Mouse (Mus musculus) neural tube, embryonic 14.5 days (tissue): ENCODE data around the gene Dusp5. TPM values are rescaled to one million over a fixed set of nuclear protein-coding genes. Genes with fewer than 3 reads are reported as not detected.

Experiments
- ATAC-seq: fragments of 200-750 bp; cut with Nextera tagmentation; 2 replicates; pipeline ENCODE4 v1.8.0; 2017; ENCODE audit warnings: low read depth, mild to moderate bottlenecking, moderate TSS enrichment, moderate library complexity
- H3K27ac ChIP-seq: fragments of 300-500 bp; sonication (generic); 2 replicates; pipeline ENCODE4 v1.5.1; 2014; ENCODE audit warnings: low read depth, mild to moderate bottlenecking, control low read depth, low read length, moderate library complexity, mixed read lengths
- H3K27me3 ChIP-seq: fragments of 300-500 bp; sonication (generic); 2 replicates; pipeline ENCODE4 v1.6.1; 2014; ENCODE audit warnings: low read length; ENCODE audit not compliant: control insufficient read depth, insufficient read depth
- H3K36me3 ChIP-seq: fragments of 300-500 bp; sonication (generic); 2 replicates; pipeline ENCODE4 v1.6.1; 2014; ENCODE audit warnings: low read length, mixed read lengths; ENCODE audit not compliant: control insufficient read depth, insufficient read depth
- H3K4me1 ChIP-seq: fragments of 300-500 bp; sonication (generic); 2 replicates; pipeline ENCODE4 v1.6.1; 2014; ENCODE audit warnings: low read length; ENCODE audit not compliant: control insufficient read depth, insufficient read depth
- H3K4me2 ChIP-seq: fragments of 300-500 bp; sonication (generic); 2 replicates; pipeline ENCODE4 v1.6.1; 2014; ENCODE audit warnings: mild to moderate bottlenecking, low read depth, low read length, control low read depth
- H3K4me3 ChIP-seq: fragments of 300-500 bp; sonication (generic); 2 replicates; pipeline ENCODE4 v1.5.1; 2014; ENCODE audit warnings: low read depth, low read length, control low read depth, mixed read lengths
- H3K9ac ChIP-seq: fragments of 300-500 bp; sonication (generic); replicated peaks from 2 replicates; pipeline ENCODE4 v1.6.1; 2014; ENCODE audit warnings: low read depth, mild to moderate bottlenecking, control low read depth, low read length, mixed read lengths
- H3K9me3 ChIP-seq: fragments of 300-500 bp; sonication (generic); 2 replicates; pipeline ENCODE4 v1.6.1; 2016; ENCODE audit warnings: low read length; ENCODE audit not compliant: control insufficient read depth
- WGBS: fragments of 180-500 bp; shearing (Covaris S2); extraction: QIAGEN DNeasy Blood & Tissue Kit; methylation state at CpG from one replicate; pipeline ENCODE4 v1.1.7; 2014; 5-methylcytosine and 5-hydroxymethylcytosine counted together
- polyA plus RNA-seq: library from polyadenylated mRNA; unstranded; fragments of >200 nt; fragmentation: Nextera tagmentation; extraction: Ambion mirVana; gene quantifications from 2 replicates; pipeline ENCODE4 v1.2.1, GENCODE M21; 2014

Gene Dusp5
- polyA plus RNA-seq, 1 experiment from 2014 or later: 2.4 TPM

DNA sequence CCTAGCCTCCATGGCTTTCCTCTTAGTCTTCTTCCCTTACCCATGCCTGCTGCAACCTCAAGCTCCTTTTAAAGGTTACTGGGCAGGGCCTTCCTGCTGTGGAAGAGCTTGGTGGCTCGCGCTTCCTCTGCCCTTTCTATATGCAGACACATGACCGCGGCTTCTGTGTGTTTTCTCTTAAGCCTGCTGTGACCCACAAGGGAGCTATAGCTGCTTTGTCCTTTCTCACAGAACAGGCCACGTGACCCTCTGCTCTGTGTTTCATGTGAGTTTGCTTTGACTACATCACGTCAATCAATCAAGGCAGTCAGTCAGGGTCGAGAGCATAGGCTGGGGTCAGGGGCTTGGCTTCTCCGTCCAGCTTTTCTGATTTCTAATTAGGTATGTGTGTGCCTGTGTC is 18.7 kb downstream of the Dusp5 start:
- Histone ChIP-seq H3K4me3 (no peak overlapping the region), H3K36me3 (no peaks in the 10 kb centered on the region), H3K9me3 (no peaks in the 10 kb centered on the region), H3K27ac (no peak overlapping the region), H3K4me2 (no peak overlapping the region), H3K27me3 (no peaks in the 10 kb centered on the region), H3K9ac (no peak overlapping the region), H3K4me1 (no peaks in the 10 kb centered on the region)
- ATAC-seq: no peak
- WGBS: 22% methylated on average over 8 of the region's 8 CpGs

DNA sequence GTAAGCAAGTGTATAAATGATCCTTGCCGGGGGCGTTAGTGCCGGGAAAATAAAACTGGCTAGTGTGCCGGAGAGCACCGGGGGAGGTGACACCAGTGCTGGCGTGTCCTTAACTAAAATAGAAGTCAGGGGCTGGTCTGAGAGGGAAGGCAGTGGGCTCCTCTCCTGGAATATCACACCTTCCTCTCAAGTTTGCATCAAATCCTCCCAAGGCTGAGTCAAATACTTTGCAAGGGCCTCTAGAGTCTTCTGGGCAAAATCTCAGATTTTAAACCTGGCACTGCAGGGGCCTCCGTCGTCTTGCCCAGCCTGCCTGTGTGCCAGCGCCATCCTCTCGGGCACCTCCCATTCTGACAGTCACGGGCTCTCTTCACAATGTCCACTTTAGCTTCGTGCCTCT is 22.1 kb downstream of the Dusp5 start:
- Histone ChIP-seq H3K9ac (no peak overlapping the region), H3K27ac (no peak overlapping the region), H3K4me3 (no peak overlapping the region), H3K36me3 (no peaks in the 10 kb centered on the region), H3K4me1 (no peaks in the 10 kb centered on the region), H3K27me3 (no peaks in the 10 kb centered on the region), H3K9me3 (no peaks in the 10 kb centered on the region), H3K4me2 (no peak overlapping the region)
- ATAC-seq: no peak
- WGBS: 85% methylated on average over 12 of the region's 12 CpGs

DNA sequence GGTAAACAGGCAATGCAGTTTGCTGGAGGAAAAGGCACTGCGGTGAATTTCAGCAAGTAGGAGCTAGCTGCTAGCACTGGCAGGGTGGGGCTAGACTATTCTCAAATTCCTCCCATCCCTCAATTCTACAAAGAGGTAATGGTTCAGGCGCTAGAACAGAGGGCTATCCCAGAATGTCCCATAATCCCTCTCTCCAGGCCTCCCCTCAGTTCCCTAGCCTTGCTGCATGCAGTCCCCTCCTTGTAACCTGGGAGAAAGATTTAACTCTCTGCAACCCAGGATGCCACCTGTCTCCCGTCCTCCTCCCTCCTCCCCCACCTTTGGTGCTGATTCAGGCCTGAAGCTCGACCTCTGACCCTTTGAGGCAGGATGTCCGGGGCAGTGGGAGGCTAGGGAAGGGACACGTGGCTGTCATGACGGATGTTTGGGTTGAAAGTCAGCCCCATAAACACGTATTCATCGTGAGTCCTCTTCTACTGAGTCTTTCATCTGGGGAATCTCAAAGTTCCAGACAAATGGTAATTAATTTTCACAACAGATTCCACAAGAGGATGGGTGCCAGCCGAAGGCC is 23.4 kb downstream of the Dusp5 start:
- 29% methylated on average over 10 of the region's 10 CpGs for WGBS
- no peak for ATAC-seq

DNA sequence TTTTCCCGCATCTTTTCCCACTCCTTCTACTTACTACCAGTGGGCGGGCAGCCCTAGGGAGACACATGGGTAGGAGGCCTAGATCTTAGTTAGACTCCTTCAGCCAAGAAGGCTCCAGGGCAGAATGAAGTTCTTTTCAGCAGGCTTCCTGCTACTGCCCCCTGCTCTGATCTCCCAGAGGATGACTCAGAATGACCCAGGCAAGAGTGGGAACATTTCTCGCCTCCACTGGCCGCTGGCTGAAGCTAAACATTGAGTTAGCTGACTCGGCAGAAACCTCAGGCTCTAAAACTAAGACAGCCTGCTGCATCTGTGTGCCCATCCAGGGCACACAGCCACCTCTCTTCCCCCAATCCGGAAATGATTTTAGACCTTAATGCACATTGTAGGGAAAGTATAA is 23.9 kb downstream of the Dusp5 start:
- no peaks in the 10 kb centered on the region for H3K36me3 ChIP-seq

More for the DNA sequence above, 23.4 kb downstream of the Dusp5 start:
- 0 out of 2 replicates have a peak, but pooled peaks cover 2% of the 10 kb centered on the region for H3K4me1 ChIP-seq
- H3K27ac ChIP-seq: no peak overlapping the region
- H3K4me2 ChIP-seq: no peak overlapping the region
- no peaks in the 10 kb centered on the region for H3K9me3 ChIP-seq
- no peak overlapping the region for H3K9ac ChIP-seq
- H3K4me3 ChIP-seq: no peak overlapping the region
- no peaks in the 10 kb centered on the region for H3K36me3 ChIP-seq
- no peaks in the 10 kb centered on the region for H3K27me3 ChIP-seq

DNA sequence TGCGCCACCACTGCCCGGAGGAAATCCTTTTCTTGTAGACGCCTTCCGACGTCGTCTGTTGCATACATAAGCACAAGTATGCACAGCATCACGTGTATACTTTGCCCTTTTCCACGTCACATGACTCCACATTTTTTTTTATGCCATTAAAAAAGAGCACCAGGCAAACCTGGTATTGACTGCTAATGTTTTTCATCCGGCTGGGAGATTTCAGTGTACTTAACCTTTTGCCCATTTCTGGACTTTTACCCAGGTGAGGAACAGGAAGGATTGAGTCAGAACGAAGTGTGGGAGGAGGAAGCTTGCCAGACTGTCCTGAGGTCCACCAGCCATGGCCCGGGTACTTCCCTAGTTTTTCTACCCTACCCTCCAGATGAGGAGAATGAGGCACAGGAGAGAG is 25.5 kb downstream of the Dusp5 start:
- 93% methylated on average over 11 of the region's 11 CpGs for WGBS
- H3K4me1 ChIP-seq: 0 out of 2 replicates have a peak, but pooled peaks cover 2% of the 10 kb centered on the region
- no peak for ATAC-seq
- no peak overlapping the region for H3K4me2 ChIP-seq
- H3K9me3 ChIP-seq: no peaks in the 10 kb centered on the region
- H3K36me3 ChIP-seq: no peaks in the 10 kb centered on the region
- no peak overlapping the region for H3K27ac ChIP-seq
- no peak overlapping the region for H3K4me3 ChIP-seq
- H3K27me3 ChIP-seq: no peaks in the 10 kb centered on the region
- H3K9ac ChIP-seq: no peak overlapping the region

More for the DNA sequence above, 23.9 kb downstream of the Dusp5 start:
- 57% methylated on average over 6 of the region's 6 CpGs for WGBS
- 0 out of 2 replicates have a peak, but pooled peaks cover 2% of the 10 kb centered on the region for H3K4me1 ChIP-seq
- H3K4me3 ChIP-seq: no peak overlapping the region
- no peak overlapping the region for H3K27ac ChIP-seq
- H3K27me3 ChIP-seq: no peaks in the 10 kb centered on the region
- H3K4me2 ChIP-seq: no peak overlapping the region
- H3K9ac ChIP-seq: no peak overlapping the region
- H3K9me3 ChIP-seq: no peaks in the 10 kb centered on the region
- ATAC-seq: no peak

DNA sequence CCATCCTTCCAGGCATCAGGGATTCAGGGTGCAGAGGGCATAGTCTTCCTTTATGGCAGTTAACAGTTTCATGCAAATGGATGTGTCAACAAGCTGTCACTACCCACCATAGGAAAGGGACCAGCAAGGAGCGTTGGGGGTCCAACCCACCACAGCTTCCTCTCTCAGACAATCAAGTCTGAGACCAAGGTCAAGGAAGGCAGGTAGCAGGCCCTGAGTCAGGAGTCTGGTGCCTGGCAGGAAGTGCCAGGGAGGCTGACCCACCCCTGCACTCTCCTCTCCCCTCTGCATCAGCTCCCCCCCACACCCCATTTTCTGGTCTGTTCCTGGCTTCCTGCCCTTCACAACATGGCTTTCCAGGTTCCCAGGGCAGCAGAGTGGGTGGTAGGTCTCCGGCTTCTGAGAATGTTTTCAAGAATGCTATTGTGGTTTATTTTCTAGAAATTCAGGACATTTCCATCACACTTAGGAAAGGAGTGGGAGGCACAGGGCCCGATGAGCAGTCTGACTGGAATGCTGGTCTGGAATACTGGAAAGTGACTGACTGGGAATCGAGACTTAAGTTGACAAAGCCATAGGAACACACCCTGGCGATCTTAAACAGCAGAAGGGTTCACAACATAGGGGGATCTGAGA is 26.2 kb downstream of the Dusp5 start:
- Histone ChIP-seq H3K4me3 (no peak overlapping the region), H3K36me3 (no peaks in the 10 kb centered on the region), H3K4me1 (0 out of 2 replicates have a peak, but pooled peaks cover 2% of the 10 kb centered on the region), H3K9me3 (no peaks in the 10 kb centered on the region), H3K27me3 (no peaks in the 10 kb centered on the region), H3K9ac (no peak overlapping the region), H3K27ac (no peak overlapping the region), H3K4me2 (no peak overlapping the region)
- ATAC-seq: no peak
- whole genome bisulfite sequencing: 79% methylated on average over 5 of the region's 5 CpGs

DNA sequence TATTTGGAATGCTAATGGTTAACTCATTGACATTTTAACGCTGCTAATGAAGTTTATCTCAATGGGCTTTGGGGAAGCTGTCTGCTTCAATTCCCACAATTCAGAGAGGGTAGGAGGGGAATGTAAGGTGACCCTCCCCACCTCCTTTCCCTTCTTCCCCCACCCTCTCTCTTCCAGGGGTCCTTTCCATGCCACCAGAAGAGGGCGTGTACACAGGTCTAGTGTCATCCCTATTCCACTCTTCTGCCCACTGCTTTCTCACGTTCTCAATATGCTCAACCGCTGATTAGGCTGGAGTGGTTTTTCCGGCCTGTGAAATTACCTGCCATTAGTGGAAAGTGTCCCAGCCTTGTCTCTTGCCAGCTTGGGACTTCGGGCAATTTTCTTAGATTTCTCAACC is 27.9 kb downstream of the Dusp5 start:
- peak overlapping the region; percentile 23; the same call in 1 of the 2 replicates for H3K4me2 ChIP-seq
- H3K36me3 ChIP-seq: no peaks in the 10 kb centered on the region
- 0 out of 2 replicates have a peak, but pooled peaks cover 2% of the 10 kb centered on the region for H3K4me1 ChIP-seq
- H3K4me3 ChIP-seq: no peak overlapping the region
- H3K9ac ChIP-seq: no peak overlapping the region
- no peak overlapping the region for H3K27ac ChIP-seq
- no peaks in the 10 kb centered on the region for H3K9me3 ChIP-seq
- H3K27me3 ChIP-seq: no peaks in the 10 kb centered on the region
- ATAC-seq: no peak
- 36% methylated on average over 6 of the region's 6 CpGs for WGBS

DNA sequence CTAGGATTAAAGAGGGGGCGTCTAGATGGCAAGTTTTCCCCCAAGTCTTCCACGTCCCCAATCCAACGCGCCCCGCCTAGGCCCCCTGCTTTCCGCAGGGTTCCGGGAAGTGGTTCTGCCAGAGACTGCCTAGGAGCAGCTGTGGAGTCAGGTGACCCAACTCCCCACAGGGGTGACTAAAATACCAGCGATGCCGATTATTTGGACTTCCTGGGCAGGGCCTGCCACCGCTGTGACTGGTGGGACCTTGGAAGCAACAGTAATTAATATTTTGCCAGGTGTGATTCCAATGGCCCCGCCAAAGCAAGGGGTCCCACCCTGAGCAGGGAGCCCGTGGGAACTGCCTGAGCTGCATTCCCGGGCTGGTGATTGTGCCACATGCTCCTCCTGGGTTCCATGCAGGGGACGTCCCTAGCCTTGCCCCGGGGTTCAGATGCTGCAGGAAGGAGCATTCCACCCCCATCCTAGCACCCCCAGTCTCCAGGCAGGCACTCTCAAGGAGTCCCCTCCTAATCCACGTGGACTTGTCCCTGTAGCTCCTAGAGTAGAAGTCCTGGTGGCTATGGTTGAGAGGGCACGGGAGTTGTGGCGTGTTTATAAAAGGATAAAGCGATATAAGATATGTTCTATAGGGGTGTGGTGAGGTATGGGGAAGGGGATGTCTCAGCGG is 28.5 kb downstream of the Dusp5 start:
- 29% methylated on average over 20 of the region's 20 CpGs for WGBS
- H3K4me3 ChIP-seq: no peak overlapping the region
- no peak overlapping the region for H3K27ac ChIP-seq
- H3K4me1 ChIP-seq: 0 out of 2 replicates have a peak, but pooled peaks cover 2% of the 10 kb centered on the region
- no peaks in the 10 kb centered on the region for H3K36me3 ChIP-seq
- H3K27me3 ChIP-seq: no peaks in the 10 kb centered on the region
- no peaks in the 10 kb centered on the region for H3K9me3 ChIP-seq
- H3K9ac ChIP-seq: no peak overlapping the region
- ATAC-seq: no peak
- peak overlapping the region; percentile 23; the same call in 1 of the 2 replicates for H3K4me2 ChIP-seq

DNA sequence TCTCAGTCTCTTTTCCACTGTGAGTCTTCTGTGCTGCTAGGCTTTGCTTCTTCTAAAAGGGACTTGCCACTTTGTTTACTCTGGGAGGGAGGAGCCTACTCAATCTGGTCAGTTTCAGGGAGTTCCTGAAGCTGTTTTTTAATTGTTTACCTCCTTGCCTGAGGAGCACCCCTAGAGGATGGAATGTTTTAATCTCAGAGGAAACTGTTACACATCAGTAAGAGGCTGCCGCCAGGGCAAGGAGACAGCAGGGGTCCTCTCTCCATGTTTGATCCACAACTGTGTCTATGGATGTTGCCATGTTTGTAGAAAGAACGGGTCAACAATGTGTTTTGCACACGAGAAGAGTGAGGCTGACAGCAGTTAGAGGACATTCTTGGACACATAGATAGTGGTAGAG is 31.5 kb downstream of the Dusp5 start:
- H3K9ac ChIP-seq: no peak overlapping the region
- H3K27ac ChIP-seq: no peak overlapping the region
- no peaks in the 10 kb centered on the region for H3K9me3 ChIP-seq
- H3K27me3 ChIP-seq: no peaks in the 10 kb centered on the region
- no peak overlapping the region for H3K4me2 ChIP-seq
- no peaks in the 10 kb centered on the region for H3K36me3 ChIP-seq
- WGBS: 86% methylated on average over 3 of the region's 3 CpGs
- H3K4me3 ChIP-seq: no peak overlapping the region
- H3K4me1 ChIP-seq: 0 out of 2 replicates have a peak, but pooled peaks cover 2% of the 10 kb centered on the region
- ATAC-seq: no peak
